Mouse (Mus musculus): ENCODE data around the gene Acot4.

DNA sequence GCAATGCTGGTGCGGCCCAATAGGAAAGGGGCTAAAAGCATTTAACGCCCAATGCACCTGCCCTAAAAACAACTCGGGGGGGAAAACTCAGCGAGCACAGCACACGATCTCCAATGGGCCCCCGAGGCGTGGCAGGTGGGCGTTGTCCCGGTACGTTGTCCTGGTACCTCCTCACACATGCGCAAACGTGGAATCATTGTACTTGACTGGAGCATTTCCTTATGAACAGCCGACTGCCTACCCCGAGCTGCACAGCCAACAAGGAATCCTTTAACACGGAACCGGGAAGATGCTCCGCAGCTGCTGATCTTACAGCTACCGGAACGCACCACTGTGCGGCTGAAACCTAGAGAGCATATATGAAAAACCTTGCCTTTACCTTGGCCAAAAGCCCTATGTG lies 24.2 kb downstream of the Acot4 start:
- TF ChIP-seq EP300 (IDR thresholded peaks at IDR 0.05; ENCODE audit: low read depth) (no peak), CTCF (IDR thresholded peaks at IDR 0.05; ENCODE audit: low read depth) (no peak)
